Mouse (Mus musculus) liver, embryonic 14.5 days (tissue): ENCODE measurements at regions not wholly inside any gene's neighbourhood (a gene's known extent, or its start where the extent isn't known, plus 50 kb on each side); places are given as distances from the start of the nearest gene placed in this dataset.

Experiments used
- ATAC-seq: fragments of 200-750 bp; cut with Nextera tagmentation; 2 replicates; pipeline ENCODE4 v1.8.0; 2017; ENCODE audit warnings: moderate number of reproducible peaks, mild to moderate bottlenecking, moderate library complexity; ENCODE audit not compliant: insufficient read depth
- DNase-seq, 3 experiments: peaks; one replicate each; pipeline ENCODE4 v3.0.0-alpha.2; 2012 to 2013; ENCODE audit warnings: low read depth in 3 of 3, low spot score in 3 of 3
- H3K27ac ChIP-seq: fragments of 300-500 bp; sonication (generic); 2 replicates; pipeline ENCODE4 v1.5.1; 2014; ENCODE audit warnings: moderate library complexity, mild to moderate bottlenecking, control low read depth, inconsistent platforms
- H3K27me3 ChIP-seq: fragments of 300-500 bp; sonication (generic); 2 replicates; pipeline ENCODE4 v1.6.1; 2014; ENCODE audit warnings: mild to moderate bottlenecking, low read length, moderate library complexity; ENCODE audit not compliant: control insufficient read depth, insufficient read depth
- H3K36me3 ChIP-seq: fragments of 300-500 bp; sonication (generic); replicated peaks from 2 replicates; pipeline ENCODE4 v1.6.1; 2014; ENCODE audit warnings: low read depth; ENCODE audit not compliant: control insufficient read depth, insufficient read depth
- H3K4me1 ChIP-seq, 2 experiments: fragments of 200-500 bp in 1 of 2; fragments of 300-500 bp in 1 of 2; sonication (generic) in 1 of 2; replicated peaks; 2 replicates each; pipeline ENCODE4 v1.6.1; 2012 to 2014; ENCODE audit warnings: antibody characterized with exemption in 1 of 2, inconsistent platforms in 1 of 2, low read length in 1 of 2; ENCODE audit not compliant: control insufficient read depth in 2 of 2, insufficient read depth in 2 of 2
- H3K4me2 ChIP-seq: fragments of 300-500 bp; sonication (generic); 2 replicates; pipeline ENCODE4 v1.6.1; 2014; ENCODE audit warnings: low read depth, mild to moderate bottlenecking, control low read depth, moderate library complexity
- H3K4me3 ChIP-seq, 2 experiments: fragments of 200-500 bp in 1 of 2; fragments of 300-500 bp in 1 of 2; sonication (generic) in 1 of 2; 2 replicates each; pipeline ENCODE4 v1.5.1; 2012 to 2014; ENCODE audit warnings: low read depth in 2 of 2, low read length in 2 of 2, mild to moderate bottlenecking in 2 of 2, control low read depth in 1 of 2, inconsistent platforms in 1 of 2, moderate library complexity in 1 of 2; ENCODE audit not compliant: insufficient read depth in 1 of 2
- H3K9ac ChIP-seq: fragments of 300-500 bp; sonication (generic); replicated peaks from 2 replicates; pipeline ENCODE4 v1.6.1; 2014; ENCODE audit warnings: mild to moderate bottlenecking, control low read depth, moderate library complexity
- H3K9me3 ChIP-seq: fragments of 300-500 bp; sonication (generic); 2 replicates; pipeline ENCODE4 v1.6.1; 2016; ENCODE audit warnings: low read length, mixed read lengths; ENCODE audit not compliant: control insufficient read depth
- CTCF ChIP-seq: IDR thresholded peaks from 2 replicates; pipeline ENCODE4 v1.5.1; 2016; ENCODE audit warnings: antibody characterized with exemption, low read depth, control low read depth
- EP300 ChIP-seq: IDR thresholded peaks from 2 replicates; pipeline ENCODE4 v1.6.1; 2016; ENCODE audit warnings: antibody characterized with exemption, low read depth
- WGBS: fragments of 180-500 bp; shearing (Covaris S2); extraction: QIAGEN DNeasy Blood & Tissue Kit; methylation state at CpG from one replicate; pipeline ENCODE4 v1.1.7; 2014; ENCODE audit not compliant: insufficient replicate concordance; 5-methylcytosine and 5-hydroxymethylcytosine counted together

- DNase-seq (no peak), ATAC-seq (no peak)
- Histone ChIP-seq H3K27ac (no peak overlapping the region), H3K9me3 (no peaks in the 10 kb centered on the region), H3K4me2 (no peak overlapping the region), H3K36me3 (no peaks in the 10 kb centered on the region), H3K4me3 (no peak overlapping the region), H3K4me1 (no peaks in the 10 kb centered on the region), H3K9ac (no peak overlapping the region), H3K27me3 (no peaks in the 10 kb centered on the region)
- TF ChIP-seq CTCF (no peak), EP300 (no peak)
- 43% methylated on average over 1 of the region's 1 CpGs for WGBS
Observed at GRCm38 (mm10) chr9:87784872-87785271, 53.8 kb upstream of the Tbx18 start.

GRCm38 (mm10) chr9:87811746-87812145 lies 80.7 kb upstream of the Tbx18 start:
- Histone ChIP-seq H3K36me3 (no peaks in the 10 kb centered on the region), H3K27me3 (no peaks in the 10 kb centered on the region), H3K9ac (no peak overlapping the region), H3K9me3 (no peaks in the 10 kb centered on the region), H3K4me1 (no peaks in the 10 kb centered on the region), H3K4me2 (no peak overlapping the region), H3K4me3 (no peak overlapping the region), H3K27ac (no peak overlapping the region)
- DNase-seq (no peak), ATAC-seq (no peak)
- 66% methylated on average over 2 of the region's 2 CpGs for WGBS
- no peak for TF ChIP-seq CTCF
- TF ChIP-seq EP300, result no peak

GRCm38 (mm10) chr9:87822276-87822675 lies 91.2 kb upstream of the Tbx18 start:
- no peak overlapping the region for H3K4me3 ChIP-seq
- DNase-seq, result no peak
- H3K36me3 ChIP-seq, result no peaks in the 10 kb centered on the region
- no peak overlapping the region for H3K9ac ChIP-seq
- TF ChIP-seq CTCF, result no peak
- no peak for TF ChIP-seq EP300
- WGBS, result 58% methylated on average over 5 of the region's 5 CpGs
- no peak overlapping the region for H3K4me2 ChIP-seq
- H3K4me1 ChIP-seq, result no peaks in the 10 kb centered on the region
- H3K27ac ChIP-seq, result no peak overlapping the region
- no peaks in the 10 kb centered on the region for H3K9me3 ChIP-seq
- H3K27me3 ChIP-seq, result no peaks in the 10 kb centered on the region
- ATAC-seq, result no peak

GRCm38 (mm10) chr9:87824691-87825230 lies 93.7 kb upstream of the Tbx18 start:
- H3K27me3 ChIP-seq, result no peaks in the 10 kb centered on the region
- no peaks in the 10 kb centered on the region for H3K4me1 ChIP-seq
- H3K36me3 ChIP-seq, result no peaks in the 10 kb centered on the region
- no peak overlapping the region for H3K9ac ChIP-seq
- H3K9me3 ChIP-seq, result no peaks in the 10 kb centered on the region
- 56% methylated on average over 8 of the region's 8 CpGs for WGBS
- H3K27ac ChIP-seq, result no peak overlapping the region
- ATAC-seq (no peak), DNase-seq (no peak)
- no peak overlapping the region for H3K4me2 ChIP-seq
- TF ChIP-seq CTCF, result no peak
- no peak for TF ChIP-seq EP300
- no peak overlapping the region for H3K4me3 ChIP-seq

GRCm38 (mm10) chr9:87843898-87844297 lies 112.8 kb upstream of the Tbx18 start:
- H3K27me3 ChIP-seq, result no peaks in the 10 kb centered on the region
- ATAC-seq, result no peak
- no peaks in the 10 kb centered on the region for H3K4me1 ChIP-seq
- no peak overlapping the region for H3K4me3 ChIP-seq
- H3K9ac ChIP-seq, result no peak overlapping the region
- H3K9me3 ChIP-seq, result no peaks in the 10 kb centered on the region
- H3K4me2 ChIP-seq, result no peak overlapping the region
- no peak for DNase-seq
- TF ChIP-seq EP300, result no peak
- TF ChIP-seq CTCF, result no peak
- H3K36me3 ChIP-seq, result no peaks in the 10 kb centered on the region
- 53% methylated on average over 6 of the region's 6 CpGs for WGBS
- no peak overlapping the region for H3K27ac ChIP-seq
